Mouse (Mus musculus): Measurements from ENCODE around the gene Hnrnpab. TPM values are rescaled to one million over a fixed set of nuclear protein-coding genes. Genes with fewer than 3 reads are reported as not detected.

The Hnrnpab gene
- polyA plus RNA-seq (2015; fragmentation: Nextera tagmentation; extraction: Ambion mirVana) = 293 and 336 TPM in 2 replicates

DNA sequence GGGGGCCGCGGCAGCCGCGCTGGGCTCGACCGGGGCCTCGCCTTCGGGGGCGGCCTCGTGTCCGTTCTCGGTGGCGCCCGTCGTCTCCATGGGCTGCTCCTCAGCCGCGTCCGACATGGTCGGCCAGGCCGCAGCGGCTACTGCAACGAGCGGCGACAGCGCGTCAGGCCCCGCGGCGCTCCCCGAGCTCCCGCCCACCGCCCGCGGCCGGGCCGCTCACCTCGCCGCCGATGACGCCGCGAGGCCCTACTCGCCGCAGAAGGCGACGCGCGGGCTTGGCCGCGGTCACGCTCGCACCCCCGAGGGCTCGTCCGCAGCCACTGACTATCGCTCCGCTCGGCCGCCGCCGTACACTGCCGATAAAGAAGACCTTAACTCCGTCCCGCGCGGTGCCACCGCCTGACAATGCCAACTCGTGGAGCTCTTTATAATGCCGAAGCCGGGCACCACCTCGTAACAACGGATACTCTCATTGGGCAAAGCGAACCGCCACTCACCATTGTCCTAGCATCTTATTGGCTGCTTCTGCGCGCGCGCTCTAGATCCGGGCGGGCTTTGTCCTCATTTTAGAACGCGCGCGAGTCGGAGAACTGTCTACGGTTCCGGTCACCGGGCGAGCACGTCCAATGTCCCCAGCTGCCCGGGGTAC, at the start of gene Hnrnpab:
Gene Hnrnpab, minus strand, starts transcription at position 401 of the 649 bp plus-strand sequence.
- no peaks in the 10 kb centered on the region for H3K27me3 ChIP-seq (ENCODE audit: insufficient read depth, low read length)
- H3K36me3 ChIP-seq (ENCODE audit: insufficient read depth, low read length) = peaks cover 31% of the 10 kb centered on the region
- H3K4me1 ChIP-seq (replicated peaks; ENCODE audit: insufficient read depth, low read length) = no peaks in the 10 kb centered on the region; the same call in 1 of the 2 replicates
- no peaks in the 10 kb centered on the region for H3K9me3 ChIP-seq (replicated peaks; ENCODE audit: low read length)
- peak within 1 kb of the TSS; percentile 97 for H3K27ac ChIP-seq
- peak within 1 kb of the TSS; percentile 100 for H3K9ac ChIP-seq (ENCODE audit: low read depth, low read length)
- ATAC-seq (replicated peaks; ENCODE audit: low FRiP score, low read depth) = peak; percentile 92
- under 1% methylated on average over 83 of the region's 91 CpGs for WGBS
- peak within 1 kb of the TSS; percentile 75 for H3K4me2 ChIP-seq (ENCODE audit: low read length)
- peak; percentile 98 for DNase-seq (ENCODE audit: low spot score)
- peak within 1 kb of the TSS; percentile 99 for H3K4me3 ChIP-seq (replicated peaks; ENCODE audit: low read depth, low read length)
- no peak for TF ChIP-seq CTCF (IDR thresholded peaks at IDR 0.05; ENCODE audit: low read depth)

GRCm38 (mm10) chr11:51654891-51655290, 48.2 kb upstream of the Hnrnpab start:
- Histone ChIP-seq H3K4me2 (ENCODE audit: low read length) (no peak overlapping the region), H3K4me1 (replicated peaks; ENCODE audit: insufficient read depth, low read length) (peaks cover 13% of the 10 kb centered on the region; the same call in 1 of the 2 replicates), H3K36me3 (ENCODE audit: insufficient read depth, low read length) (no peaks in the 10 kb centered on the region), H3K9me3 (replicated peaks; ENCODE audit: low read length) (no peaks in the 10 kb centered on the region), H3K4me3 (replicated peaks; ENCODE audit: low read depth, low read length) (no peak overlapping the region), H3K9ac (ENCODE audit: low read depth, low read length) (no peak overlapping the region), H3K27ac (no peak overlapping the region), H3K27me3 (ENCODE audit: insufficient read depth, low read length) (no peaks in the 10 kb centered on the region)
- no peak for DNase-seq (ENCODE audit: low spot score)
- no peak for TF ChIP-seq CTCF (IDR thresholded peaks at IDR 0.05; ENCODE audit: low read depth)
- ATAC-seq (replicated peaks; ENCODE audit: low FRiP score, low read depth) = no peak
- WGBS = 91% methylated on average over 3 of the region's 3 CpGs

GRCm38 (mm10) chr11:51653736-51654135, 47.1 kb upstream of the Hnrnpab start:
- no peak for TF ChIP-seq CTCF (IDR thresholded peaks at IDR 0.05; ENCODE audit: low read depth)
- peaks cover 17% of the 10 kb centered on the region; the same call in 1 of the 2 replicates for H3K4me1 ChIP-seq (replicated peaks; ENCODE audit: insufficient read depth, low read length)
- H3K36me3 ChIP-seq (ENCODE audit: insufficient read depth, low read length) = no peaks in the 10 kb centered on the region
- no peak for ATAC-seq (replicated peaks; ENCODE audit: low FRiP score, low read depth)
- no peak overlapping the region for H3K27ac ChIP-seq
- no peaks in the 10 kb centered on the region for H3K27me3 ChIP-seq (ENCODE audit: insufficient read depth, low read length)
- H3K4me3 ChIP-seq (replicated peaks; ENCODE audit: low read depth, low read length) = no peak overlapping the region
- no peak overlapping the region for H3K9ac ChIP-seq (ENCODE audit: low read depth, low read length)
- no peaks in the 10 kb centered on the region for H3K9me3 ChIP-seq (replicated peaks; ENCODE audit: low read length)
- no peak for DNase-seq (ENCODE audit: low spot score)
- no peak overlapping the region for H3K4me2 ChIP-seq (ENCODE audit: low read length)
- 82% methylated on average over 6 of the region's 6 CpGs for WGBS

GRCm38 (mm10) chr11:51652889-51653418, 46.3 kb upstream of the Hnrnpab start:
- H3K9ac ChIP-seq (ENCODE audit: low read depth, low read length) = no peak overlapping the region
- H3K4me2 ChIP-seq (ENCODE audit: low read length) = no peak overlapping the region
- DNase-seq (ENCODE audit: low spot score) (no peak), ATAC-seq (replicated peaks; ENCODE audit: low FRiP score, low read depth) (no peak)
- H3K9me3 ChIP-seq (replicated peaks; ENCODE audit: low read length) = no peaks in the 10 kb centered on the region
- H3K27ac ChIP-seq = no peak overlapping the region
- WGBS = 93% methylated on average over 4 of the region's 4 CpGs
- H3K27me3 ChIP-seq (ENCODE audit: insufficient read depth, low read length) = no peaks in the 10 kb centered on the region
- H3K36me3 ChIP-seq (ENCODE audit: insufficient read depth, low read length) = no peaks in the 10 kb centered on the region
- TF ChIP-seq CTCF (IDR thresholded peaks at IDR 0.05; ENCODE audit: low read depth) = no peak
- H3K4me3 ChIP-seq (replicated peaks; ENCODE audit: low read depth, low read length) = no peak overlapping the region
- 0 out of 2 replicates have a peak, but pooled peaks cover 10% of the 10 kb centered on the region for H3K4me1 ChIP-seq (replicated peaks; ENCODE audit: insufficient read depth, low read length)

DNA sequence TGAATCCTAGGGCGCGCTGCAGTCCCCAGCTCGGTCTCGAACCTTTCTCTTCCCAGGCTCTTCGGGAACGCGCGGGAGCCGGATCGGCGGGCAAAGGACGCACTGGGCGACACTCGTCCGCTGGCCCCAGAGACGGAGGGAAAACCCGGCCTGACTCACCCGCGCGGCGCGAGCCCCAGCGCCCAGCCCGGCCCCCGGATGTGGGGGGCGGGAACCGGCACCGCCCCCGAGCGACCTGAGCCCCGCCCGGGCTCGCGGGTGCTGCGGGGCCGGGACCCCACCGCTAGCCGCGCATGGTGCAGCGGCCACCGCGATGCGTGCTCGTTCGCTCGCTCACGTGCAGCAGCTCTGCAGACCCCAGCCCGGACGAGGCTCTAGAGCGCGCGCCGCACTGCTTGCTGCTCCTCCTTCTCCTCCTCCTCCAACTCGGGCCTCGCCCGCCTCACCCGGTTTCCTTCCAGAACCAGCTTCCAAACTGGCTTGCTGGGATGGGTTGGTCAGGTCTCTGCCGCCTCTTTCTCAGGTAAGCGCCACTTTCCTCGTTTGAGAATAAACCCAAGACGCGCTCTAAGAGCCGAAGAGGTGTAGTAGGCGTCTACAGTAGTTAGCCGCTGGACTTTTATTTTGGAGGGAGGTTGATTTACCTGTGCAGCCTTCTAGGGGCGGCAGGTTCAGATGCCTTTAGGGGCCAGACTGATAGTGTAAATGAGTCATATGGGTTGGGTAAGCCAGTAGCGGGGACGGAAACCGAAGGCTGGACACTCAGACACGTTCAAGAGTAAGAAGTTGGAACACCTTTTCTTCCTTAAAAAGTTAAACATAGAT, 44.3 kb upstream of the Hnrnpab start, which contains the start of the genes N4bp3 and D930048N14Rik:
Gene N4bp3, minus strand, starts transcription at position 152 of the 825 bp plus-strand sequence.
Gene D930048N14Rik, plus strand, starts transcription at position 264 of the 825 bp plus-strand sequence.
- peak within 1 kb of the TSS; percentile 85 for H3K27ac ChIP-seq
- H3K27me3 ChIP-seq (ENCODE audit: insufficient read depth, low read length) = no peaks in the 10 kb centered on the region
- no peak for TF ChIP-seq CTCF (IDR thresholded peaks at IDR 0.05; ENCODE audit: low read depth)
- peaks cover 11% of the 10 kb centered on the region; the same call in 1 of the 2 replicates for H3K4me1 ChIP-seq (replicated peaks; ENCODE audit: insufficient read depth, low read length)
- 2% methylated on average over 60 of the region's 70 CpGs for WGBS
- peak within 1 kb of the TSS; percentile 76 for H3K9ac ChIP-seq (ENCODE audit: low read depth, low read length)
- H3K36me3 ChIP-seq (ENCODE audit: insufficient read depth, low read length) = no peaks in the 10 kb centered on the region
- peak; percentile 71 for ATAC-seq (replicated peaks; ENCODE audit: low FRiP score, low read depth)
- H3K9me3 ChIP-seq (replicated peaks; ENCODE audit: low read length) = no peaks in the 10 kb centered on the region
- peak within 1 kb of the TSS; percentile 79 for H3K4me2 ChIP-seq (ENCODE audit: low read length)
- H3K4me3 ChIP-seq (replicated peaks; ENCODE audit: low read depth, low read length) = peak within 1 kb of the TSS; percentile 58
- DNase-seq (ENCODE audit: low spot score) = peak; percentile 68

- DNase-seq (ENCODE audit: low spot score) (no peak), ATAC-seq (replicated peaks; ENCODE audit: low FRiP score, low read depth) (0 out of 2 replicates have a peak, but pooled peaks have one; percentile 16)
These were observed 43.6 kb upstream of the Hnrnpab start for GRCm38 (mm10) chr11:51650261-51650660.

More at GRCm38 (mm10) chr11:51650261-51650660, 43.6 kb upstream of the Hnrnpab start:
- peaks cover 11% of the 10 kb centered on the region; the same call in 1 of the 2 replicates for H3K4me1 ChIP-seq (replicated peaks; ENCODE audit: insufficient read depth, low read length)
- H3K4me3 ChIP-seq (replicated peaks; ENCODE audit: low read depth, low read length) = peak overlapping the region; percentile 58
- no peaks in the 10 kb centered on the region for H3K36me3 ChIP-seq (ENCODE audit: insufficient read depth, low read length)
- TF ChIP-seq CTCF (IDR thresholded peaks at IDR 0.05; ENCODE audit: low read depth) = no peak
- H3K27me3 ChIP-seq (ENCODE audit: insufficient read depth, low read length) = no peaks in the 10 kb centered on the region
- H3K9ac ChIP-seq (ENCODE audit: low read depth, low read length) = peak overlapping the region; percentile 76
- under 1% methylated on average over 30 of the region's 30 CpGs for WGBS
- no peaks in the 10 kb centered on the region for H3K9me3 ChIP-seq (replicated peaks; ENCODE audit: low read length)
- peak overlapping the region; percentile 79 for H3K4me2 ChIP-seq (ENCODE audit: low read length)
- peak overlapping the region; percentile 85 for H3K27ac ChIP-seq
